Mouse (Mus musculus) heart, postnatal 10 days (tissue): ENCODE results near the gene F3. TPM values are rescaled to one million over a fixed set of nuclear protein-coding genes. Genes with fewer than 3 reads are reported as not detected.
"Not testable (repeated sequence)": the region's sequence is repeated elsewhere in the genome, so short reads cannot be mapped to it uniquely, and the experiment has no call there.

Experiments used
- DNase-seq, 2 experiments: peaks; one replicate each; pipeline ENCODE4 v3.0.0; 2021
- intact Hi-C: fragments of 180-260 bp; cut with DNase I; formaldehyde crosslinking; loops from one replicate; pipeline ENCODE4 v1.15.1; 2025
- total RNA-seq, 2 experiments: library from RNA; stranded (reverse); gene quantifications; 2 replicates each; pipeline ENCODE4 v1.2.3; 2021

The F3 gene
- total RNA-seq, 2 experiments from 2014 or later, result 15.0 to 16.6 TPM

- peak; percentile 38 to 77 for DNase-seq
- intact Hi-C loops, result loop anchor here (2.0 to 10.0 kb wide), 4 partner anchors 101 to 563 kb away; partner anchors contain the start of gene Rwdd3
Measured at GRCm38 (mm10) chr3:121737453-121737852, 14.1 kb downstream of the F3 start.

- DNase-seq, result no peak
- intact Hi-C loops, result loop anchor here (2.0 to 10.0 kb wide), 4 partner anchors 101 to 563 kb away; partner anchors contain the start of gene Rwdd3
Measured at GRCm38 (mm10) chr3:121737901-121738300, 14.6 kb downstream of the F3 start.

- intact Hi-C loops, result loop anchor here (5.0 to 10.0 kb wide), 2 partner anchors 432 to 564 kb away; partner anchors contain the start of gene Rwdd3
Measured at GRCm38 (mm10) chr3:121738742-121739342, 15.5 kb downstream of the F3 start.

GRCm38 (mm10) chr3:121739489-121740213 is 16.3 kb downstream of the F3 start:
- intact Hi-C loops, result loop anchor here (5.0 to 10.0 kb wide), 2 partner anchors 432 to 565 kb away; partner anchors contain the start of gene Rwdd3
- no peak for DNase-seq

More at GRCm38 (mm10) chr3:121738742-121739342, 15.5 kb downstream of the F3 start:
- no peak for DNase-seq

GRCm38 (mm10) chr3:121741186-121741848 is 18.0 kb downstream of the F3 start:
- intact Hi-C loops, DNase-seq: not testable (repeated sequence)

GRCm38 (mm10) chr3:121754319-121755090 is 31.2 kb downstream of the F3 start:
- intact Hi-C loops, DNase-seq: not testable (repeated sequence)

- peak; percentile 18 to 38 for DNase-seq
- intact Hi-C loops, result no loop called here
Measured at GRCm38 (mm10) chr3:121755152-121755551, 31.8 kb downstream of the F3 start.

- DNase-seq, result no peak
- intact Hi-C loops, result no loop called here
Measured at GRCm38 (mm10) chr3:121758373-121758772, 35.0 kb downstream of the F3 start.

- intact Hi-C loops, result loop anchor here (1.0 to 5.0 kb wide), 2 partner anchors 125 to 226 kb away; no protein-coding TSS in a partner anchor
Measured at GRCm38 (mm10) chr3:121762056-121762852, 38.9 kb downstream of the F3 start.

GRCm38 (mm10) chr3:121766048-121766447 is 42.7 kb downstream of the F3 start:
- intact Hi-C loops, result no loop called here
- DNase-seq, result no peak

More at GRCm38 (mm10) chr3:121762056-121762852, 38.9 kb downstream of the F3 start:
- peak; percentile 26 to 35 for DNase-seq

- no peak for DNase-seq
- intact Hi-C loops, result no loop called here
Measured at GRCm38 (mm10) chr3:121766818-121767217, 43.5 kb downstream of the F3 start.

- intact Hi-C loops, result no loop called here
- no peak for DNase-seq
Measured at GRCm38 (mm10) chr3:121768770-121769169, 45.4 kb downstream of the F3 start.

- DNase-seq, result not testable (repeated sequence)
- intact Hi-C loops, result loop anchor here (10.0 kb wide), 1 partner anchor 371 kb away; no protein-coding TSS in a partner anchor
Measured at GRCm38 (mm10) chr3:121773336-121773735, 50.0 kb downstream of the F3 start.

- intact Hi-C loops, result loop anchor here (5.0 to 10.0 kb wide), 2 partner anchors 104 to 367 kb away; no protein-coding TSS in a partner anchor
- DNase-seq, result peak; percentile 58 to 69
Measured at GRCm38 (mm10) chr3:121777943-121778342, 54.6 kb downstream of the F3 start.

- intact Hi-C loops, result no loop called here
Measured at GRCm38 (mm10) chr3:121783020-121783419, 59.7 kb downstream of the F3 start.

More at GRCm38 (mm10) chr3:121783020-121783419, 59.7 kb downstream of the F3 start:
- no peak for DNase-seq
